Mouse (Mus musculus): ENCODE data around the gene Snx8. TPM values are rescaled to one million over a fixed set of nuclear protein-coding genes. Genes with fewer than 3 reads are reported as not detected.

Snx8 gene
- polyA plus RNA-seq, 1 experiment from 2014 or later = 16.4 TPM

DNA sequence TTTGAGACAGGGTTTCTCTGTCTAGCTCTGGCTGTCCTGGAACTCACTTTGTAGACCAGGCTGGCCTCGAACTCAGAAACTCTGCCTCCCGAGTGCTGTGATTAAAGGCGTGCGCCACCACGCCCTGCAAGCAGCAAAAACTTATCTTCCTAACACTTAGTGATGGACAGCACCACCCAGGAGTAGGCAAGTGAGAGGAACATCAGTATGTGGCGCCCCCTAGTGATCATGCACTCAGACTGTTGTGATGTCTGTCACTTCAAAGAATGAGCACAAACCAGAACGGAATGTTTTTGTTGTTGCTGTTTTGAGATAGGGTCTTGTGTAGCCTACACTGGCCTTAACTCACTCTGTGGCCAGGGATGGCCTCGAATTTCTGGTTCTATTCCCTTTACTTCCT lies 22.3 kb upstream of the Snx8 start:
- no peaks in the 10 kb centered on the region for H3K36me3 ChIP-seq (ENCODE audit: control insufficient read depth, insufficient read depth)
- WGBS = 29% methylated on average over 8 of the region's 8 CpGs
- H3K4me1 ChIP-seq (ENCODE audit: control insufficient read depth, insufficient read depth, low read length) = no peaks in the 10 kb centered on the region
- H3K9me3 ChIP-seq (replicated peaks; ENCODE audit: control insufficient read depth, low read length) = peaks cover 4% of the 10 kb centered on the region; the same call in 1 of the 2 replicates
- no peaks in the 10 kb centered on the region for H3K27me3 ChIP-seq (ENCODE audit: control insufficient read depth, insufficient read depth, low read length)
- H3K9ac ChIP-seq (ENCODE audit: low read length) = no peak overlapping the region
- no peak overlapping the region for H3K4me2 ChIP-seq (ENCODE audit: low read depth, low read length)
- no peak overlapping the region for H3K4me3 ChIP-seq (ENCODE audit: low read length)
- no peak for ATAC-seq (replicated peaks; ENCODE audit: extremely low read depth, insufficient read depth, low FRiP score)
- no peak overlapping the region for H3K27ac ChIP-seq (ENCODE audit: low read length)

DNA sequence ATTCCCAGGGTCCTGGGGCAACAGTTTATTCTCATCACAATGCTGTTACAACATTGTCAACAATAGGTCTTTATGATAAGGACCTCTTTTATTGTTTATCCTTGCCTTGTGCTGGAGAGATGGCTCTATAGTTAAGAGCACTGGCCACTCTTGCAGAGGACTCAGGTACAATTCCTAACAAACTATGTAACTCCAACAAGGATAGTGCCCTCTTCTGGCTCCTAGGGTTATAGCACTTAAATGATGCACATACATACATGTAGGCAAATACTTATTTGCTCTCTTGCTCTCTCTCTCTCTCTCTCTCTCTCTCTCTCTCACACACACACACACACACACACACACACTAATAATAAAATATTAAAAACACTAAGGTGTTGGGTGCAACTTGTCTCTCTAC lies 19.7 kb upstream of the Snx8 start:
- Histone ChIP-seq H3K4me2 (ENCODE audit: low read depth, low read length) (no peak overlapping the region), H3K4me3 (ENCODE audit: low read length) (no peak overlapping the region)

DNA sequence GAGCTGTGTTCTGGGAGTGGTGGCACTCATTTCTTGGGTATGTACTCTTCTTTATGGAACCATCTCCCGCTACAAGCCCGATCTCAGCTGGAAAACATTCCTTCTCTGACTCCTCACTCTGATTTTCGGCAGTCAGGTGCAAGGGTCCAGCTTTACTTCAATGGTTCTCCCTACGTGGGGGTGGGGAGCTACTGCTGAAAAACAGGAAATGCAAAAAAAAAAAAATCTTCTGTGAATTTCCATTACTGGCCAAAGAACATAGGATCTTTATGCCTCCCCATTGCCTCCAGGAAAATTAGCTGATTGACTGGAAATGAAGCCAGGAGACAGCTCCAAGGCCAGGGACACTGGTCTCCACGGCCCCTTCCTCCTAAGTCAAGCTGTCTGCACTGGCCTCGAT lies 17.6 kb upstream of the Snx8 start:
- Histone ChIP-seq H3K4me1 (ENCODE audit: control insufficient read depth, insufficient read depth, low read length) (no peaks in the 10 kb centered on the region), H3K9me3 (replicated peaks; ENCODE audit: control insufficient read depth, low read length) (peaks cover 9% of the 10 kb centered on the region; the same call in 1 of the 2 replicates), H3K4me2 (ENCODE audit: low read depth, low read length) (no peak overlapping the region), H3K27me3 (ENCODE audit: control insufficient read depth, insufficient read depth, low read length) (no peaks in the 10 kb centered on the region), H3K9ac (ENCODE audit: low read length) (no peak overlapping the region), H3K4me3 (ENCODE audit: low read length) (no peak overlapping the region), H3K36me3 (ENCODE audit: control insufficient read depth, insufficient read depth) (no peaks in the 10 kb centered on the region), H3K27ac (ENCODE audit: low read length) (no peak overlapping the region)
- ATAC-seq (replicated peaks; ENCODE audit: extremely low read depth, insufficient read depth, low FRiP score) = no peak
- WGBS = 60% methylated on average over 6 of the region's 6 CpGs

More for the DNA sequence above, 19.7 kb upstream of the Snx8 start:
- Histone ChIP-seq H3K27ac (ENCODE audit: low read length) (no peak overlapping the region), H3K36me3 (ENCODE audit: control insufficient read depth, insufficient read depth) (no peaks in the 10 kb centered on the region), H3K27me3 (ENCODE audit: control insufficient read depth, insufficient read depth, low read length) (no peaks in the 10 kb centered on the region), H3K9ac (ENCODE audit: low read length) (no peak overlapping the region), H3K4me1 (ENCODE audit: control insufficient read depth, insufficient read depth, low read length) (no peaks in the 10 kb centered on the region), H3K9me3 (replicated peaks; ENCODE audit: control insufficient read depth, low read length) (peaks cover 6% of the 10 kb centered on the region; the same call in 1 of the 2 replicates)
- no peak for ATAC-seq (replicated peaks; ENCODE audit: extremely low read depth, insufficient read depth, low FRiP score)

DNA sequence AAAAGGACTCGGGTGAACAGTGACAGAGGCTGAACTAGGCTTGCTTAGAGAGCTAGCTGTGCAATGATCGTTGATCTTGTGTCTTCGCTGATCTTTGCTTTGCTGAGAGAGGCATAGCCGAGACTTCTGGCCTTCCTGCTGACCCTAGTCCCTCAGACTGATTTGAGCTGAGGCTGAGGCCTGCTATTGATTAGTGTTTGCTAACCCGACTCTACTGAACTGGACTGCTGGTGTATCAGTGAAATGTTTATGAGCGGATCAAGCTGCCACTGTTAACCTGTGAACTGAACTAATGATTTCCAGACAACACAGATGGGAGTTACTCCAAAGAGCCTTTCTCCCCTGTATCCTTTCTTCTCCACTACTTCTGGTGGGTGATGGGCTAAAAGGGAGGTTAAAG lies 16.1 kb upstream of the Snx8 start:
- no peak overlapping the region for H3K4me3 ChIP-seq (ENCODE audit: low read length)
- no peak for ATAC-seq (replicated peaks; ENCODE audit: extremely low read depth, insufficient read depth, low FRiP score)
- no peaks in the 10 kb centered on the region for H3K36me3 ChIP-seq (ENCODE audit: control insufficient read depth, insufficient read depth)
- H3K9me3 ChIP-seq (replicated peaks; ENCODE audit: control insufficient read depth, low read length) = peaks cover 9% of the 10 kb centered on the region; the same call in 1 of the 2 replicates
- no peaks in the 10 kb centered on the region for H3K27me3 ChIP-seq (ENCODE audit: control insufficient read depth, insufficient read depth, low read length)
- H3K4me1 ChIP-seq (ENCODE audit: control insufficient read depth, insufficient read depth, low read length) = no peaks in the 10 kb centered on the region
- no peak overlapping the region for H3K27ac ChIP-seq (ENCODE audit: low read length)
- H3K4me2 ChIP-seq (ENCODE audit: low read depth, low read length) = no peak overlapping the region
- no peak overlapping the region for H3K9ac ChIP-seq (ENCODE audit: low read length)
- WGBS = 79% methylated on average over 6 of the region's 6 CpGs

DNA sequence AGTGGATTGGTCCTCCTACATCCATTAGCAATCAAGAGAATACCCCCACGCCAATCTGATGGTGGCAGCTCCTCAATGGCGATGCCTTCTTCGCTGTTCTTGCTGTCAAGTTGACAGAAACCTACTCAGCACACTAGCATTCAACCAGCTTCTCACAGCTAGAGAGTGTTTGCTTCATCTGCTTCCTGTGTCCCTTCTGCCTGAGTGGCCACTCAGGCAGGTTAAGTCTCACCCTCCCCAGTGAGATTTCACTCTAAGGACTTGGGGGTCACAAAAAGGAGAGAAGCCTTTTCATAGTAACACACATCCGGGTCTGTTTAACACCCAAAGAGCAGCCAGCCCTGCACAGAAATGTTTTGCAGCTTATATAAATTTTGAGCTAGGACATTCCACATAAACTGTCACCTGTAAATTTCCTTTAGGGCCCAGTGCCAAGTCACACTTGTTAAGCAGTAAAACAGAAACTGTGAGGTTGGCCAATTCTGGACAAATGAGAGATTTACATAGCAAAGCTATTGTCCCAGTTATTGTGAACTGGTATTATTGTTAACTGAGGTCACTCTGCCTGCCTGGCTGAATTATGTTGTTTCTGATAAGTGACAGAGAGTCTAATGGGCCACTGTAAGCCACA lies 13.7 kb upstream of the Snx8 start:
- Histone ChIP-seq H3K4me1 (ENCODE audit: control insufficient read depth, insufficient read depth, low read length) (no peaks in the 10 kb centered on the region), H3K4me3 (ENCODE audit: low read length) (no peak overlapping the region), H3K27me3 (ENCODE audit: control insufficient read depth, insufficient read depth, low read length) (peaks cover 2% of the 10 kb centered on the region; the same call in 1 of the 2 replicates), H3K4me2 (ENCODE audit: low read depth, low read length) (no peak overlapping the region), H3K9ac (ENCODE audit: low read length) (no peak overlapping the region), H3K27ac (ENCODE audit: low read length) (no peak overlapping the region), H3K9me3 (replicated peaks; ENCODE audit: control insufficient read depth, low read length) (0 out of 2 replicates have a peak, but pooled peaks cover 5% of the 10 kb centered on the region), H3K36me3 (ENCODE audit: control insufficient read depth, insufficient read depth) (no peaks in the 10 kb centered on the region)
- 73% methylated on average over 4 of the region's 4 CpGs for WGBS
- no peak for ATAC-seq (replicated peaks; ENCODE audit: extremely low read depth, insufficient read depth, low FRiP score)

DNA sequence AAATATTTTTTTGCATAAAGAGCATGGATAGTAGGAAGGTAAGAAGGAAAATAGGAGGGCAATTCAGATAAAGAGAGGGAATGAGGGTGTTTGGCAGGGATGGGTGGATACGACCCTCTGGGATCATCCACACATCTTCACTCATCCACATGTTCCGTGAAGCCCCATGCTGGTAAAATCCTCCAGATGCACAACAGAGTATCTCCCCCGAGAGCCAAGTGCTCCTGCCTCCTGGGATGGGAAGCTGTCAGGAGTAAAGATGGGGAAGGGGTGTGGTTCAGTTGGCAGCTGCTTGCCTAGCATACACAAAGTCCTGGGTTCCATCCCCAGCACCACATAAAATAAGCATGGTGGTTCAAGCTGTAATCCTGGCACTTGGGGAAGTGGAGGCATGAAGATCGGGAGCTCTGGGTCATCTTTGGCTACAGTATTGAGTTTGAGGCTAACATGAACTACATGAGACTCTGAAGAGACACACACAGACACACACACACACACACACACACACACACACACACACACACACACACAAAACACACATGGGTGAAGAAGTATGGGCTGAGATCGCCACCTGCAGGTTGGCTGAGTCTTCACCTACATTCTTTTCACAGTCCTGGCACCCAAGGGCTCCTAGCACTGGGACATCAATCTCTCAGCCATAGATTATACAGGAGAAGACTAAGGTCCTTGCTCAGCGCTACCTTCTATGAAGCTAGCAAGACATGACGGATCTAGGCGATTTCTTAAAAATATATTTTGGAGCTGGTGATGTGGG lies 7.3 kb upstream of the Snx8 start:
- Histone ChIP-seq H3K9ac (ENCODE audit: low read length) (no peak overlapping the region), H3K9me3 (replicated peaks; ENCODE audit: control insufficient read depth, low read length) (no peaks in the 10 kb centered on the region), H3K27ac (ENCODE audit: low read length) (no peak overlapping the region), H3K4me3 (ENCODE audit: low read length) (no peak overlapping the region), H3K36me3 (ENCODE audit: control insufficient read depth, insufficient read depth) (no peaks in the 10 kb centered on the region), H3K4me2 (ENCODE audit: low read depth, low read length) (no peak overlapping the region), H3K4me1 (ENCODE audit: control insufficient read depth, insufficient read depth, low read length) (no peaks in the 10 kb centered on the region), H3K27me3 (ENCODE audit: control insufficient read depth, insufficient read depth, low read length) (peaks cover 2% of the 10 kb centered on the region; the same call in 1 of the 2 replicates)
- ATAC-seq (replicated peaks; ENCODE audit: extremely low read depth, insufficient read depth, low FRiP score) = no peak
- WGBS = 53% methylated on average over 8 of the region's 8 CpGs

DNA sequence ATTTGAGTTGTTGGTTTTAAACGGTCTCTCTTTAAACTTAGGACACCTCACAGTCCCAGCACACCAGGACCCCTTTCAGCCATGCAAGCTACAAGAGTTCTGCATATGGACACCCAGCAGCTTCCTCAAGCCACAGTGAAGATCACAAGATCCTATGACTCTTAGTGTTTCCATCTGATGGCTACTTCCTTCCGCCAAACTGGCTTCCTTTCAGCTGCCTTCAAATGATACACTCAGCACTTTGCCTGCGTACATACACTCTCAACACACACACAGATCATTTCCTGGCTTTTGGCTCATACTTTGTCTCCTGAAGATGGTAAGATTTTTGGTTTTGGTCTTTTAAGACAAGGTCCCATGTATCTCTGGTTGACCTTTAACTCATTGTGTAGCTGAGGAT lies 3.6 kb upstream of the Snx8 start:
- Histone ChIP-seq H3K4me1 (ENCODE audit: control insufficient read depth, insufficient read depth, low read length) (peaks cover 9% of the 10 kb centered on the region), H3K9ac (ENCODE audit: low read length) (no peak overlapping the region), H3K4me3 (ENCODE audit: low read length) (no peak overlapping the region), H3K4me2 (ENCODE audit: low read depth, low read length) (no peak overlapping the region), H3K9me3 (replicated peaks; ENCODE audit: control insufficient read depth, low read length) (no peaks in the 10 kb centered on the region), H3K36me3 (ENCODE audit: control insufficient read depth, insufficient read depth) (no peaks in the 10 kb centered on the region), H3K27ac (ENCODE audit: low read length) (no peak overlapping the region), H3K27me3 (ENCODE audit: control insufficient read depth, insufficient read depth, low read length) (no peaks in the 10 kb centered on the region)
- ATAC-seq (replicated peaks; ENCODE audit: extremely low read depth, insufficient read depth, low FRiP score) = no peak
- WGBS = 69% methylated on average over 3 of the region's 3 CpGs

DNA sequence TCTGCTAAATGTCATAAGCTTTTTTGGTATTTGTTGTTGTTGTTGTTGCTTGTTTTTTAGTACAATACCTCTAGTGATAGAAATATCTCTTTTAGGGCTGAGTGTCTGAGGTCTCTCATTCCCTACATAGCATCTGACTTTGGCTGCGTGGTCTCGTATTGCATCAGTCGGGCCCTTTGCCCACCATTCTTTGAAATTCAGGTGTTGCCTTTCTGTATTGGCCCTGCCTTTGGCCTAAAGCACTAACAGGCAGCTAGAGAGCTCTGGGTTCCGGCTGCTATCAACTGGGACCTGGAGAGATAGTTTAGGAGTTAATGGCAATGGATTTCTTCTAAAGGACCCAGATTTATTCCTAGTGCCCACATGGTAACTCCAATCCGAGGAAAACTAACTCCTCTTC lies 2.9 kb upstream of the Snx8 start:
- 87% methylated on average over 5 of the region's 5 CpGs for WGBS
- Histone ChIP-seq H3K9me3 (replicated peaks; ENCODE audit: control insufficient read depth, low read length) (no peaks in the 10 kb centered on the region), H3K27ac (ENCODE audit: low read length) (no peak overlapping the region), H3K9ac (ENCODE audit: low read length) (no peak overlapping the region), H3K27me3 (ENCODE audit: control insufficient read depth, insufficient read depth, low read length) (no peaks in the 10 kb centered on the region), H3K4me3 (ENCODE audit: low read length) (no peak overlapping the region), H3K4me1 (ENCODE audit: control insufficient read depth, insufficient read depth, low read length) (peaks cover 9% of the 10 kb centered on the region), H3K4me2 (ENCODE audit: low read depth, low read length) (no peak overlapping the region), H3K36me3 (ENCODE audit: control insufficient read depth, insufficient read depth) (no peaks in the 10 kb centered on the region)
- ATAC-seq (replicated peaks; ENCODE audit: extremely low read depth, insufficient read depth, low FRiP score) = no peak

DNA sequence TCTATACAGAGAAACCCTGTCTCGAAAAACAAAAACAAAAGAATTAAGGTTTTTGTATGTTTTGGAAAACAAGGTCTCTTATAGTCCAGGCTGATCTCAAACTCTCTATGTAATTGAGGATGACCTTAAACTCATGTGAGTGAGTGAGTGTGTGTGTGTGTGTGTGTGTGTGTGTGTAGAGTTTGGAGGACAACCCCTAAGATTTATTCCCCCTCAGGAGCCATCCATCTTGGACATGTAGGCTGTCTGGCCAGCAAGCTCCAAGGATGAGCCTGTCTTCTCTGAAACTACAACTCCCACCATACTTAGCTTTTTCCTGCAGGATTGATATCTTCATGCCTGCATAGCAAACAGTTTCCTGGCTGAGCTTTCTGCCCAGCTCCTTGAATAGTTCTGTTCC lies 2.4 kb upstream of the Snx8 start:
- Histone ChIP-seq H3K4me1 (ENCODE audit: control insufficient read depth, insufficient read depth, low read length) (peaks cover 9% of the 10 kb centered on the region), H3K27me3 (ENCODE audit: control insufficient read depth, insufficient read depth, low read length) (no peaks in the 10 kb centered on the region), H3K27ac (ENCODE audit: low read length) (no peak overlapping the region), H3K36me3 (ENCODE audit: control insufficient read depth, insufficient read depth) (no peaks in the 10 kb centered on the region), H3K4me3 (ENCODE audit: low read length) (no peak overlapping the region), H3K4me2 (ENCODE audit: low read depth, low read length) (no peak overlapping the region), H3K9me3 (replicated peaks; ENCODE audit: control insufficient read depth, low read length) (no peaks in the 10 kb centered on the region), H3K9ac (ENCODE audit: low read length) (no peak overlapping the region)
- ATAC-seq (replicated peaks; ENCODE audit: extremely low read depth, insufficient read depth, low FRiP score) = no peak
- WGBS = 65% methylated on average over 1 of the region's 1 CpGs

Data from heart, embryonic 16.5 days (tissue).